Mouse (Mus musculus) layer of hippocampus, adult 18-20 months (tissue): Measurements from ENCODE around the gene Cdnf. TPM values are rescaled to one million over a fixed set of nuclear protein-coding genes. Genes with fewer than 3 reads are reported as not detected.

Source experiments
- DNase-seq, 2 experiments: peaks; one replicate each; pipeline ENCODE4 v3.0.0; 2022; ENCODE audit warnings: low spot score in 2 of 2
- long read RNA-seq: library from polyadenylated mRNA; stranded (forward); transcript quantifications from one replicate; pipeline ENCODE4 v2.0.0, GENCODE M21; 2021
- total RNA-seq, 2 experiments: library from RNA; stranded (reverse); gene quantifications; 2 replicates each; pipeline ENCODE4 v1.2.3; 2021

Gene Cdnf
- under 1 TPM; 0.59 to 0.66 TPM for total RNA-seq
- long read RNA-seq, result 0 reads

GRCm38 (mm10) chr2:3512552-3513454 lies at the start of gene Cdnf, which contains the start of the genes Gm45902 and Hspa14:
Gene Cdnf, plus strand, starts transcription at chr2:3513030.
Gene Gm45902, minus strand, starts transcription at chr2:3512790.
Gene Hspa14, minus strand, starts transcription at chr2:3512814.
- peak; percentile 98 for DNase-seq

DNA sequence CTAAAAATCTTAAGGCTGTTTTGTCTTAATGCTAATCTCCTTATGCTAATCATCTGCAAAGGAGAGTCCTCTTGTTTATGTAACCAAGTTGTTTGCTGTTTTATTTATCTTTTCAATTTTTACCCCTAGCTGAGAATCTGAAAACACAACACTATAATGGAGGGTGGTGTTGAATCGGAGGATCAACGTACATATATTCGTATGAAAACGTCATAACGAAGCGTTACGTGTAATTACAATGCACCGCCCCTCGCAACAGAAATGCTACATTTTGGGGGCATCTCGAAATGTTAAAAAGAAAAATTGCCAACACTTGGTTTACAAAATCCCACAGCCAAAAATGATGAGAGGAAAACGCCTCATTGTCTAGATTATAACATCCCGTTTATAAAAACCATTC lies 38.9 kb upstream of the Cdnf start:
- no peak for DNase-seq

DNA sequence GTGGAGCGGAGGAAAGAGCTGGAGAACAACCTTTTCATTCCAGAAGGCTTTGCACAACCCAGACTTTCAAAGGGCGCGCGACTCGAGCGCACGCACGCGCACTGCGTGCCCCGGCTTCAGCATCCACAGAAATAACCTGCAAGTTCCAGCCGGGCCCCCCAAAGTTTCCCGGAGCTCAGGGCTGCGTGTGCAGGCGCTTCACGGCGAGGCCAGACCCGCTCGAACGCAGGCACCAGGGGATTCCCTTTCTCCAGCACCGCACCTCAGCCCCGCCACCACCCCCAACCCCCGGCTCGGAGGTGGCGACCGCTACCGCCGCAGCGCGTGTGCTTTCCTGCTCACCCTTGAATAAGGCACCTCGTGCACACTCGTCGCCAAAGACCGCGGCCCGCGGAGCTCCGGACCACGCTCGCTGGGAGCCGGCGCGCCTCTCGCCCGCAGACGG lies 38.4 kb upstream of the Cdnf start:
- DNase-seq, result peak; percentile 33 to 65

DNA sequence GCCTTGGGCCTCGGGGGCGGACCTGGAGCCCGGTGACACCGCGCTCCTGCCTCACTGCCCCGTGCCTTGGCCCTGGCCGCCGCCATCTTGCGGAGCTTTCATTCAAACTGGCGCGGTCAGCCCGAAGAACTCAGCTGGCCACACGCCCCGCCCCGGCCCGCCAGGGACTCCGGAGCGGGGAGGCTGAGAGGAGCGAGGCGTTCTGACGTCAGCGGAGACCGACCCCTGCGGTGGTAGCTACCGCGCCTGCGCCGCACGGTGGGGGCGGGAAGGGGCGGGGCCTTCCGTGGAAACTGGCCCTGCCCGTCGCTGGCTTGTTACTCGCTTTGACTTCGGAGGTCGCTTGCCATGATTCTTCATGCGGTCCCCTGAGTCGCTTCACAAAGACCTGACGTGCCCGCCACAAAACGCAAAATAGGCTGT lies 38.0 kb upstream of the Cdnf start, which contains the start of gene Suv39h2:
Gene Suv39h2 (minus strand): TSS at position 171 of the 423 bp plus-strand sequence.
- DNase-seq, result peak; percentile 95 to 97

DNA sequence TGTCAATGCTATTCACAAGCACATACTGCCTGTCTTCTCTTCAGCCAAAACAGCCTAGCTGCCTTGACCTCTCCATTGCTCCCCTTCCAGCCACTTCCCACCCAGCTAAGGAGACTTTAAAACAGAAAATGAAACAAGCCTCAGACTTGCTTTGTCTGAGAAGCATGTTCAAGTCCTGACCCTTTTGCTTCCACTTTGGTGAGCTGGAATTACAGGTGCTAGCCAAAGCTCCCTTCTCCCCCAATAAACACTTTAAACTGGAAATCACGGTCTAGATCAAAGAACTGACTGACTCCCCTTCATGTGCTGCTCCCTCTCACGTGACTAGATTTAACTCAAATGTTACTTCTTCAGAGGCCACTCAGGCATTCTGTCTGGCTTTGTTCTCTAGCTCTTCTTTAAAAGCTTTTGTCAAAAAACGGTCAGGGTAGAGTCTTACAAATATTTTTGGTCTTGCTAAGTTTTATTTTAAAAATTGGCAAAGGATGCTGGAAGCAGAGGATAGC lies 37.0 kb upstream of the Cdnf start:
- DNase-seq, result no peak

- no peak for DNase-seq
Observed at GRCm38 (mm10) chr2:3480239-3480638, 32.6 kb upstream of the Cdnf start.

- DNase-seq, result no peak
Observed at GRCm38 (mm10) chr2:3489816-3490215, 23.0 kb upstream of the Cdnf start.

DNA sequence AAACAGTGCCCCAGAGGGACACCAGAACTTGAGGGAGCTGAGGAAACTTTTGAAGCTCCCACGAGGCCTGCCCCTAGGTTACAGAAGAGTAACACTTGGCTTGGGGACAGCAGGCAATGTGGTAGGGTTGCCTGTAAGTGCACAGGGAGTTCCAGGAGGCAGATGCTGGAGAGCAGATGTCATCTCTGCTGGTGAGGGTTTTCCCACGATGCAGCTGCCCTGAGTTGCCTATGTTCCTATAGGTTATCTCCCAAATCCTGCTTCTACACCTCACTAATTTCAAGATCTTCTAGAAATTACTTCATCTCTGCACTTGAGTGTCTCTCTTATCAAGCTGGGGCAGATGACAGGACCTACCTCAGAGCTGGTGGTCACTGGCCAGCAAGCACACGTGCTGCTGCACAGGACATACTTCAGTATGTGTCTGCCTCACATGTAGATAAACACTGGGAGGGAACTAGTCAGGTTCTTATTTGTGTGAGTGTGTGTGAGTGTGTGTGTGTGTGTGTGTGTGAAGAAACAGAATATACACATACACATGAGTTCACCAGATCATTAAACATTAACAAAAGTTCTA lies 18.9 kb upstream of the Cdnf start:
- no peak for DNase-seq

DNA sequence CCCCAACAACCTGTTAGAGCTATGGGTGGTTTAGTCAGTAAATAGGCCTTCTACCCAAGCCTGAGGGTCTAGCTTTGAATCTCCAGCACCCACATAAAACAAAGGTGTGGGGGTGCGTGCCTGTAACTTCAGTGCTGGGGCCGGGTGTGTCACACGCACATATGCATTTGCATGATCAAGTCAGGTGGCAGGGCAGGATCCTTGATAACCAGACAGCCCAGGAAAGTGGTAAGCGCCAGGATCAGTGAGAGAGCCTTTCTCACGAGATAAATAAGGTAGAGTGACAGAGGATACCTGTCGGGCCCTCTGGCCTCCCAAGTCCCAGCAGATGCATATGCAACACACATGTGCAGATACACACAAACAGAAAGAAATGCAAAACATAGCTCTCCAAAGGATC lies 13.3 kb upstream of the Cdnf start:
- no peak for DNase-seq

- no peak for DNase-seq
Observed at GRCm38 (mm10) chr2:3500886-3501285, 11.9 kb upstream of the Cdnf start.

DNA sequence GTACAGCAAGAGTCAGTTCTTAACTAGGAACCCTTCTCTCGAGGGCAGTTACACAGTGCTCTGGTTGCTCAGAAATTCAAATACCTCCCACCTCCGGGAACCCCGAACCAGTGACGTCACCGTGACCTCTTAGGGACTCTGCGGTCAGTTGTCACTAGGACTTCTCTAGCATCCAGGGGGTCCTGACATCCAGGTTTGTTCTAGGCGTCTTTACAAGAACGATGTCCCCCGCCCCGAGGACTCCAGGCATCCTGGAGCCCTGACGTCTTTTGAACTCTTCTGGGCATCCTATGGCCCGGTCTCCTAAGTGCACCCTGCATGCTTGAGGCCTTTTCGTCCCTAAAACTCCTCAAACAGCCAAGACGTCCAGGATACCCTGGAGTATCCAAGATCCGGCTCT lies 754 bp upstream of the Cdnf start:
- no peak for DNase-seq

DNA sequence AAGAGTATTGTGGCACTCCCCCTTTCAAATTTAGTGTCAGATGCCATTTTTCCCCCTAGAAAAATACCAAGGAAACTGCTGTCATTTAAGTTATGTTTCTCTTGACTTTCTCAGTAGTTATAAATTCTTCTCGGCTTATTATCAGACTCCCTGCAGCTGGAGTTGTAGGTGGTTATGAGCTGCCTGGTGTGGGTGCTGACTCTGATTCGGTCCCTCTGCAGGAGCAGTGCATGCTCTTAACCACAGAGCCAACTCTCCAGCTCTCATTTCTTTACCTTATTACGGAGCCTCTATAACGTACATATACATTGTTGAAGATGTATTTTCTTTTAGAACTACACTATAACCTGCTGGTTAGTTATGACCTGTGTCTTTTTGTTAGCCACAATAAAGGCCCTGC lies 9.7 kb downstream of the Cdnf start:
- DNase-seq, result no peak

- DNase-seq, result no peak
Observed at GRCm38 (mm10) chr2:3526288-3526687, 13.5 kb downstream of the Cdnf start.

DNA sequence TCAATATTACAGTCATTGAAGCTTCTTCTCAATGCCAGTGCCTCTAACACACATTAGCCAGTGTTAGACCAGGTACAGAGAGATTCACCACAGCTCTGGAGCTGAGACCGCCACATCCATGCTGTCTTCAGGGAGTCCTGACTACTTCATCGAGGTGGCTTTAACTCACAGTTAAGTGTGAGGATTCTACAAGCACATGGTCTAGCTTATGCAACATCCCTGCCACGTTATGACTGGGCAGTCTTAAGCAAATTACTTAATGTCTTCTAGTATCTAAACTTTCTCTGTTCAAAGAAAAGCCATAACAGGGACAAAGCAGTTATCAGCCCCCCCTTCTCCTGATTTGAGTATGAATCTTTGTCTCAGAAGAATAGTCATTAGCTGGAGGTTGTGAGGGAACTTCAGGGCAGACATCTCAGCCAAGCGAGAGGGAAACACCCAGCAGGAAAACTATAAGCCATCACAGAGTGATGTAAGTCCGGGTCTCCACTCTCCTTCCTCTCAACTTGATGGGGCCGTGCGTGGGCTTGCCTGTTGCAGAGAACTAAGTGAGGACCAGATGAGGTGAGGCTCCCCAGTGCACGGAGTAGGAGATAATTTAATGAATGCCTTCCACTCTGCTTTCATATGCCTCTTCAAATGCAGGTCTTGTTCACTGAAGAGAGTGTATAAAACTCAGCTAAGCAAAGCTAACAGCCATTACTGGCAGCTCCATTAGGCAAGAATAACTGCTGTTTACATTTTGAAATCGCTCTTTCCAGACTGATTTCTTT lies 28.7 kb downstream of the Cdnf start:
- DNase-seq, result no peak

DNA sequence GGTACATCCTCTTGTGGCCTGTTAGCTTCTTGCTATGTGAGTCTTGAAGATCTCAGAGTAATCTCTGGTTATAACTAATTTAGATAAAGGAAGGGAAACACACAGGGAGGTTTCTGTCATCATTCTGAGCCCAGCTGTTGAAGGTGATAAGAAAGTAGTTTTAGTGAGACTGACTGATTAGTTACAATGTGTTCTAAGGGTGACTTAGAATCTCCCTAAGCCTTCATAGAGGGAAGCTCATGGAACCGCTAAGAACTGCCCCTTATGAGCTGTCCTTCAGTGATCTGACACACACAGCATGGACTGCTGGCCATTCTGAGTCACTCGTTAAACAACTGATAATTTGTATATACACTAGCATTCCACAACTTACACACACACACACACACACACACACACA lies 33.2 kb downstream of the Cdnf start:
- DNase-seq, result no peak

DNA sequence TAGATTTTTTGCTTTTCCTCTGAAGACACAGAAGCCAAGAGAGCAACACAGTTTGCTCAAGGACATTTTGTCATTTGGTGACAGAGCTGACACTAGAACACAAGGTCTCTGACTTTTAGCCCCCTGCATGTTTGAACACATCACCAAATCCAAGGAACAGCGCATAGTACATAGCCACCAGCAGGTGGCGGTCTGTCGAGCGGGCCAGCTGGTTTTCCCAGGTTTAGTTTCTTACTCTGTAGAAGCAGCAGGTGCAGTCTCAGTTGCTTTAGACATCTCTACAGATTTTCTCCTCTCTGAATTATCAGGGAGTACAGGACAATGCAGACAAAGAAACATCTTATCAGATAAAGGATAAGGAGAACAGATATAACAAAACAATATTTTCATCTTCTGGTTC lies 33.8 kb downstream of the Cdnf start:
- DNase-seq, result peak; percentile 10 to 74

DNA sequence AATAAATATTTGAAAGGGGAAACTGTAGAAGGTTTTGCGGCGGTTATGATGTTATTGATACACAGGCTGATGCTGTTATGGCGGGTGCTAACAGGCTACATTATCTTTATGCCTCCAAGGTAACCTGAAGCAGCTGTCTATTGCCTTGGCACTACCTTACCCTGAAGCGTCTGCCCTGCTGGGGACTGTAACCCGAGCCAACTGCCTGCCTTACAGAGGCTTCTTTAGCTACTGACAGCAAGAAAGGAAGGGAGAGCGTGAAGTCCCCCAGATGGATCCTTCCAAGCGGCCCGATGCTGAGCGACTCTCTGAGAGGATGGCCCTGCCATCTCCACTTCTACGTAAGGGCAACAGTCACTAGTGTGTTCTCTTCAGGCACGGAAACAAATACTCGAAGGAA lies 57.4 kb downstream of the Cdnf start, which contains the start of gene Fam107b:
Gene Fam107b (plus strand): TSS at position 303 of the 400 bp plus-strand sequence.
- DNase-seq, result no peak

GRCm38 (mm10) chr2:3570606-3571005 lies 57.8 kb downstream of the Cdnf start:
- no peak for DNase-seq

- no peak for DNase-seq
Observed at GRCm38 (mm10) chr2:3573883-3574282, 61.1 kb downstream of the Cdnf start.

DNA sequence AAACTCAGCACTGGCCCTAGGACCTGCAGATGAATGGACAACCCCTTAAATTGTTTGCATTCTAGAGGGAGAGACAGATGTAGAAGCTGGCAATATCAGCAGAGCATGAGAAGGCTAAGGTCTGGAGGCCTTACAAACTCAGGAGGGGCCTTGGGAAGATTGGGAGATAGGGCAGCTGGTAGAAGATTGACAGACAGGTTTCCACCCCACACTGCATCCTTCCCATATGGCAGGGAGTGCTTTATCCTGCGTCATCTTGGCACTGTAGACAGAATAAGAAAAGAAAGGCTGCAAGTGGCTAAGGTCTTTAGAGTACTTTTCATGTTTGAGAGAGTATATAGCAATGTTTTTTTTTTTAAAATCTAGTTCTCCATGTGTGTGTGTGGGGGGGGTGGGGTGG lies 62.3 kb downstream of the Cdnf start:
- DNase-seq, result peak; percentile 14 to 48
